Mouse (Mus musculus): ENCODE measurements around the gene Fam53b. TPM values are rescaled to one million over a fixed set of nuclear protein-coding genes. Genes with fewer than 3 reads are reported as not detected.
A peak's percentile ranks its signal among the peaks of the same experiment; 100 is the strongest.
"Not testable (repeated sequence)": the region's sequence is repeated elsewhere in the genome, so short reads cannot be mapped to it uniquely, and the experiment has no call there.

The Fam53b gene
- polyA plus RNA-seq, 1 experiment from 2014 or later = 15.5 TPM

GRCm38 (mm10) chr7:132668604-132669003 lies 145.1 kb downstream of the Fam53b start:
- H3K9ac ChIP-seq (replicated peaks; ENCODE audit: low read length) = no peak overlapping the region
- H3K9me3 ChIP-seq (ENCODE audit: control insufficient read depth, low read length) = no peaks in the 10 kb centered on the region
- DNase-seq (peak; percentile 14), ATAC-seq (ENCODE audit: low FRiP score, low TSS enrichment) (no peak)
- H3K27ac ChIP-seq (replicated peaks; ENCODE audit: low read depth, low read length) = no peak overlapping the region
- no peak overlapping the region for H3K4me3 ChIP-seq (replicated peaks; ENCODE audit: low read depth, low read length)
- WGBS = 71% methylated on average over 2 of the region's 2 CpGs
- no peak overlapping the region for H3K4me2 ChIP-seq (ENCODE audit: low read length)
- 0 out of 2 replicates have a peak, but pooled peaks cover 3% of the 10 kb centered on the region for H3K4me1 ChIP-seq (ENCODE audit: control insufficient read depth, insufficient read depth, low read length)
- H3K27me3 ChIP-seq (ENCODE audit: control insufficient read depth, insufficient read depth, low read length) = no peaks in the 10 kb centered on the region
- H3K36me3 ChIP-seq (ENCODE audit: control insufficient read depth, insufficient read depth, low read length) = no peaks in the 10 kb centered on the region

- Histone ChIP-seq H3K4me2 (ENCODE audit: low read length) (no peak overlapping the region), H3K27ac (replicated peaks; ENCODE audit: low read depth, low read length) (no peak overlapping the region), H3K4me3 (replicated peaks; ENCODE audit: low read depth, low read length) (no peak overlapping the region), H3K9me3 (ENCODE audit: control insufficient read depth, low read length) (no peaks in the 10 kb centered on the region), H3K36me3 (ENCODE audit: control insufficient read depth, insufficient read depth, low read length) (no peaks in the 10 kb centered on the region), H3K4me1 (ENCODE audit: control insufficient read depth, insufficient read depth, low read length) (0 out of 2 replicates have a peak, but pooled peaks cover 3% of the 10 kb centered on the region), H3K9ac (replicated peaks; ENCODE audit: low read length) (no peak overlapping the region), H3K27me3 (ENCODE audit: control insufficient read depth, insufficient read depth, low read length) (no peaks in the 10 kb centered on the region)
- ATAC-seq (ENCODE audit: low FRiP score, low TSS enrichment) = no peak
- WGBS = 79% methylated on average over 4 of the region's 4 CpGs
- no peak for DNase-seq
Measured at GRCm38 (mm10) chr7:132666516-132666915, 147.2 kb downstream of the Fam53b start.

GRCm38 (mm10) chr7:132665664-132666382 lies 147.9 kb downstream of the Fam53b start:
- WGBS = 33% methylated on average over 8 of the region's 8 CpGs
- H3K27me3 ChIP-seq (ENCODE audit: control insufficient read depth, insufficient read depth, low read length) = no peaks in the 10 kb centered on the region
- H3K36me3 ChIP-seq (ENCODE audit: control insufficient read depth, insufficient read depth, low read length) = no peaks in the 10 kb centered on the region
- H3K9me3 ChIP-seq (ENCODE audit: control insufficient read depth, low read length) = no peaks in the 10 kb centered on the region
- H3K27ac ChIP-seq (replicated peaks; ENCODE audit: low read depth, low read length) = no peak overlapping the region
- H3K4me2 ChIP-seq (ENCODE audit: low read length) = no peak overlapping the region
- no peak overlapping the region for H3K9ac ChIP-seq (replicated peaks; ENCODE audit: low read length)
- DNase-seq = peak; percentile 46
- 0 out of 2 replicates have a peak, but pooled peaks cover 3% of the 10 kb centered on the region for H3K4me1 ChIP-seq (ENCODE audit: control insufficient read depth, insufficient read depth, low read length)
- H3K4me3 ChIP-seq (replicated peaks; ENCODE audit: low read depth, low read length) = no peak overlapping the region
- no peak for ATAC-seq (ENCODE audit: low FRiP score, low TSS enrichment)

- Histone ChIP-seq H3K27ac (replicated peaks; ENCODE audit: low read depth, low read length) (no peak overlapping the region), H3K9me3 (ENCODE audit: control insufficient read depth, low read length) (no peaks in the 10 kb centered on the region), H3K27me3 (ENCODE audit: control insufficient read depth, insufficient read depth, low read length) (no peaks in the 10 kb centered on the region), H3K4me1 (ENCODE audit: control insufficient read depth, insufficient read depth, low read length) (0 out of 2 replicates have a peak, but pooled peaks cover 3% of the 10 kb centered on the region), H3K4me2 (ENCODE audit: low read length) (no peak overlapping the region), H3K4me3 (replicated peaks; ENCODE audit: low read depth, low read length) (no peak overlapping the region), H3K9ac (replicated peaks; ENCODE audit: low read length) (no peak overlapping the region), H3K36me3 (ENCODE audit: control insufficient read depth, insufficient read depth, low read length) (no peaks in the 10 kb centered on the region)
- DNase-seq (no peak), ATAC-seq (ENCODE audit: low FRiP score, low TSS enrichment) (no peak)
- WGBS = 75% methylated on average over 6 of the region's 6 CpGs
Measured at GRCm38 (mm10) chr7:132664815-132665214, 148.9 kb downstream of the Fam53b start.

- H3K36me3 ChIP-seq (ENCODE audit: control insufficient read depth, insufficient read depth, low read length); H3K27me3 ChIP-seq (ENCODE audit: control insufficient read depth, insufficient read depth, low read length); DNase-seq; H3K9me3 ChIP-seq (ENCODE audit: control insufficient read depth, low read length); ATAC-seq (ENCODE audit: low FRiP score, low TSS enrichment); H3K4me2 ChIP-seq (ENCODE audit: low read length); H3K27ac ChIP-seq (replicated peaks; ENCODE audit: low read depth, low read length); H3K4me1 ChIP-seq (ENCODE audit: control insufficient read depth, insufficient read depth, low read length); H3K9ac ChIP-seq (replicated peaks; ENCODE audit: low read length); H3K4me3 ChIP-seq (replicated peaks; ENCODE audit: low read depth, low read length): not testable (repeated sequence)
- WGBS = 83% methylated on average over 6 of the region's 6 CpGs
Measured at GRCm38 (mm10) chr7:132662831-132663230, 150.9 kb downstream of the Fam53b start.

Other genes with a start within 250 kb of the Fam53b start
- gene Oat, start 237.5 kb downstream of the Fam53b start, polyA plus RNA-seq (2014; fragmentation: Nextera tagmentation; extraction: Ambion mirVana) = 75.5 and 88.2 TPM in 2 replicates
- gene Nkx1-2, start 214.2 kb downstream of the Fam53b start, polyA plus RNA-seq (2014; fragmentation: Nextera tagmentation; extraction: Ambion mirVana) = 0.74 and 0.82 TPM in 2 replicates
- gene Lhpp, start 203.2 kb downstream of the Fam53b start, polyA plus RNA-seq (2014; fragmentation: Nextera tagmentation; extraction: Ambion mirVana) = 35.9 and 41.1 TPM in 2 replicates
- gene Eef1akmt2, start 38.8 kb upstream of the Fam53b start, polyA plus RNA-seq (2014; fragmentation: Nextera tagmentation; extraction: Ambion mirVana) = 90.0 and 92.6 TPM in 2 replicates
- gene Abraxas2, start 45.3 kb upstream of the Fam53b start, polyA plus RNA-seq (2014; fragmentation: Nextera tagmentation; extraction: Ambion mirVana) = 40.0 and 42.6 TPM in 2 replicates
- gene Zranb1, start 117.3 kb upstream of the Fam53b start, polyA plus RNA-seq (2014; fragmentation: Nextera tagmentation; extraction: Ambion mirVana) = 32.8 and 35.1 TPM in 2 replicates

Data from midbrain, embryonic 14.5 days (tissue).